Mouse (Mus musculus) embryonic fibroblast, embryonic 13.5 days (primary cell): ENCODE results near the gene Galnt2.

Source experiments
- CTCF ChIP-seq: IDR thresholded peaks from 2 replicates; pipeline ENCODE4 v1.5.1; 2011; ENCODE audit warnings: mild to moderate bottlenecking, control low read depth, low read length, moderate library complexity, borderline replicate concordance; ENCODE audit not compliant: insufficient read depth
- POLR2A ChIP-seq: IDR thresholded peaks from 2 replicates; pipeline ENCODE4 v1.6.1; 2011; ENCODE audit warnings: low read depth, mild to moderate bottlenecking, control low read depth, low read length, moderate library complexity

- TF ChIP-seq CTCF = no peak
- no peak for TF ChIP-seq POLR2A
Observed at GRCm38 (mm10) chr8:124181751-124182150, 49.4 kb upstream of the Galnt2 start.
